Mouse (Mus musculus): ENCODE data around the gene Galnt6.

DNA sequence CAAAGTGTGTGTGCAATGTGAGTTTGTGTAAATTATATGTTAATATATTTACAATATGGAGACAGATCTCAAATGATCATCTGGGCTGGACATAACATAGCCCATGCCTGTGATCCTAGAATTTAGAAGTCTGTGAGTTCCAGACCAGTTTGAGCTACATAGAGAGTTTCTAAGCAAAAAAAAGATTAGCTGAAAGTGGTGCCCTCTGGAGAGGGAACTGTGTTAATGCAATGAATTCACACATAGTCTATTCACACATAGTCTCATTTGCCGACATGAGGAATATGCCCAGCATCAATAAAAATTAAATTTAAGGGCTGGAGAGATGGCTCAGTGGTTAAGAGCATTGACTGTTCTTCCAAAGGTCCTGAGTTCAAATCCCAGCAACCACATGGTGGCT is 52.7 kb downstream of the Galnt6 start:
- no peak for TF ChIP-seq CTCF (IDR thresholded peaks at IDR 0.05; ENCODE audit: control insufficient read depth, insufficient read depth, insufficient read length)
- no peak for TF ChIP-seq MAX (IDR thresholded peaks at IDR 0.05)
- no peak for TF ChIP-seq USF1 (IDR thresholded peaks at IDR 0.05; ENCODE audit: low read depth)
- TF ChIP-seq MYOG (IDR thresholded peaks at IDR 0.05; ENCODE audit: control insufficient read depth, extremely low read depth, insufficient read length), result no peak
- no peak for TF ChIP-seq MYOD1 (IDR thresholded peaks at IDR 0.05; ENCODE audit: control insufficient read depth, insufficient read length, low read depth)

Data from C2C12 (cell line).